Mouse (Mus musculus) neural tube, embryonic 10.5 days (tissue): ENCODE results near the gene Pakap.
A peak's percentile ranks its signal among the peaks of the same experiment; 100 is the strongest.

ENCODE experiments used
- DNase-seq: peaks from one replicate; pipeline ENCODE4 v3.0.0-alpha.2; 2017; ENCODE audit warnings: low spot score; ENCODE audit errors: extremely low spot score

Pakap gene

DNA sequence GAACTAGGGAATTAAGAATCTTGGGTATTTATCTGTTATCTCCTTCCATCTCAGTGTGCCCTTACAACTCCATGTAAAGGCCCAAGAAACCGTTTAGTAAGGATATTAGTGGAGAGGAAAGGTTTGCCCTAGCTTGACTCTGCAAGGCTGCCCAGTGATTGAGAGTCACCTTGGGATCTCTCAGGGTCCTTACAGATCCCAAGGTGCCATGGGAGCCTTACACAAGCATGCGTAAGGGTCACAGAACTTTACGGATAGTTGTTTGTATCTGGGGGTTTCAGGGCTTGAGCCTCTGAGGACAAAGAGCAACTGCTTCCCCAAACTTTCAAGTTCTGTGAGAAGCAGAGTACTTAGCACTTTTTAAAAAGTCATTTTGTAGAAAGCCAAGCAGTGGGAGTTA is 6.2 kb downstream of the Pakap start:
- no peak for DNase-seq

DNA sequence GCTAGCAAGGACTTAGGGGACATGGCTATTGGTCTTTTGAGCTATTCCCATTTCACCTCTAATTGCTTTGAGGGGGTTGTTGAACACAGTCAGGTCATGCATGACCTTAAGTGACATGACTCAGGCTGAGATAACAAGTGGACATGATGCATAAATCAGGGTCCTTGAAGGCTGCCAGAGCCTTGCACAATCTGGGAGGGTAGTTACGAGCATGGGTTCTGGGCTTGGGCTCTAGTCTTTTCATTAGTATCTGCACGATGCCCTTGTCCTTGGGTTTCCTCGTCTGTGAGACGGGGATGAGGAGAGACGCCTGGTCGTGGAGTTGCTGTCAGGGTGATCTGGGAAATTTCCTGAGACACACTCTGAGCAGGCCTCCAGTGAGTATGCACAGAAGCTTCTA is 6.7 kb downstream of the Pakap start:
- DNase-seq, result no peak

- DNase-seq, result no peak
Measured at GRCm38 (mm10) chr4:57575686-57576085, 7.7 kb downstream of the Pakap start.

DNA sequence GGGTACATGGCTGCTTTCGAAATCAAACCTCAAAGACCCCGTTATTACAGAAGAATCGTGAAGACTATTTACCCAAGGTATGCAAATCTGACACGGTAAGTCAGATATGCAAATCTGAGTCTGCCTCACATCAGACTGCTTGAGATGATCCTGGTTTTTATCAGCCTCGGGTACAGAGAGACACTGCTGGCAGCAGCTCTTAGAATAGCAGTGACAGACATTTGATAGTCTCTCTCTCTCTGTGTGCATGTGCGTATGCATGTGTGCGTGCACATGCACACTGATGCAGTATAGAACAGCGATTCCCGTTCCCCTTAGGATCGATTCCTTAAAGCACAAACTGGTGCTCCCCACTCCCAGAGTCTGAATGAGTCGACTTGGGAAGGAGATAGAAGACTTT is 8.1 kb downstream of the Pakap start:
- DNase-seq, result no peak

- DNase-seq, result no peak
Measured at GRCm38 (mm10) chr4:57579683-57580082, 11.7 kb downstream of the Pakap start.

- DNase-seq, result no peak
Measured at GRCm38 (mm10) chr4:57585281-57585800, 17.4 kb downstream of the Pakap start.

- DNase-seq, result no peak
Measured at GRCm38 (mm10) chr4:57586933-57587658, 19.1 kb downstream of the Pakap start.

DNA sequence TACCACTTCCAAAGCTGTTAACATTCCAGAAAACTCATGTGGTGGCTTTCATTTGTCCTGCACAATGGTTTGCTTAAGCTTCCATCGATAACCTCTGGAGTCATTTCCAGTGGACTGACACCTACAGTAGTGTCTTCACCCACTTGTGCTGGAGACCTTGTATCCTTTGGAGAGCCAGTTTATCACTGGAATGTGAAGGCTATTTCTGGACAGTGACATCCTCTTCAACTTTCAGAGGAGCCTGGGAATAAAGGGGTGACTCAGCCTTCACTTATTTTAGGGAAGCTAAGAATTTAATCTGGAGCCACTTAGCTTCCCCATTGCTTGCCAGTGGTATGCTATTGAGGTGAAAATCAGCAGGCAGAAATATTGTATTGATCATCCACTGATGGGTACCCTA is 20.4 kb downstream of the Pakap start:
- no peak for DNase-seq

DNA sequence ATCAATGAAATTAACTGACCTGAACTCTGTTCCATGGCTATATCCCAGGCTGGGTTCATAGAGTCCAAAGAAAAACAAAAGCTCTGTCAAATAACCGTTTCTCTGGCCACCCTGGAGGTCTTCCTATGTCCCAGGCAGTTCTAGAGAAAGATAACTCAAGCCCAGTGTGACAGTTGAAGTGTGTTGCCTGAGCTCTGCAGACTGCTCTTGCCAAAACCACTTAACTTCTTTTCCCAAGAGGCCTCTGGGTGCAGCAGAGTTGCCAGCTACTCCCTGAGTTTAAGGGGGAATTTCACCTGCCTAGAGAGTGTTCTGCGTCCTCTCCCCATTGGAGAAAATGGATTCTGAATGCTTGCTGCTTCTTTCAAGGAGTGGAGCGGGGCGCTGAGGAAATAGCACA is 24.8 kb downstream of the Pakap start:
- DNase-seq, result no peak

GRCm38 (mm10) chr4:57599946-57600345 is 32.0 kb downstream of the Pakap start:
- DNase-seq, result no peak

- no peak for DNase-seq
Measured at GRCm38 (mm10) chr4:57600685-57601457, 32.9 kb downstream of the Pakap start.

GRCm38 (mm10) chr4:57601458-57601835 is 33.5 kb downstream of the Pakap start:
- no peak for DNase-seq

DNA sequence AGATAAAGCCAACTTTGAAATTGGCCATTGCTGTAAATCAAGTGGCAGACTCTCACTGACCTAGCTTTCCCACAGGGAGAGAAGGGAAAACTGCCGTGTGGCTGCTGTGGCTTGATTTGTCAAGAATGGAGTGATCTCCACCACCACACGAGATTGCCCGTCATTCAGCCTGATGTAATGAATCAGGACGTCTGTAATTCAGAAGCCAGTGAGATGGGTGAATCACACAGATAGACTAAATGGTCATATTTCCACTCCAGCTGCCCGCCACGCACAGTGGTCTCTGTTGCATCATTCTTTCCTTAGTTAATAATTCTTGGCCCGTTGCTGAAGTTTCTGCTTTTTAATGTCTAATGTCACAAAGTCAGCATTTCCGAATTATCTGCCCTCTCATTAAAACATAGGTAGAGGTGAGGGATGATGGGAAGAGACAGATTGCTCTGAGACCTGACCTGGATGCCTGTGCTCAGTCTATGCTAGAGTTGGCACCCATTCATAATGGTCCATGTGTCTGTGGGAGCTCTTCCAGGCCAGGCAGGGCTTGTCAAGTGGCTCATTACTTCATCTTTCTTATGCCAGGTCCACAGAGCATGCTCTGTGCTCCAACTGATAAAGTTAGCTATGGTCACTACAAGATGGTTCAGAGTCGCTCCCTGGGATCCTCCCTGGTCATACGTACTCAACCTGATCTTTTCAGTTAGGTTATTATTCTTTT is 34.1 kb downstream of the Pakap start:
- no peak for DNase-seq

GRCm38 (mm10) chr4:57606258-57606657 is 38.3 kb downstream of the Pakap start:
- no peak for DNase-seq

DNA sequence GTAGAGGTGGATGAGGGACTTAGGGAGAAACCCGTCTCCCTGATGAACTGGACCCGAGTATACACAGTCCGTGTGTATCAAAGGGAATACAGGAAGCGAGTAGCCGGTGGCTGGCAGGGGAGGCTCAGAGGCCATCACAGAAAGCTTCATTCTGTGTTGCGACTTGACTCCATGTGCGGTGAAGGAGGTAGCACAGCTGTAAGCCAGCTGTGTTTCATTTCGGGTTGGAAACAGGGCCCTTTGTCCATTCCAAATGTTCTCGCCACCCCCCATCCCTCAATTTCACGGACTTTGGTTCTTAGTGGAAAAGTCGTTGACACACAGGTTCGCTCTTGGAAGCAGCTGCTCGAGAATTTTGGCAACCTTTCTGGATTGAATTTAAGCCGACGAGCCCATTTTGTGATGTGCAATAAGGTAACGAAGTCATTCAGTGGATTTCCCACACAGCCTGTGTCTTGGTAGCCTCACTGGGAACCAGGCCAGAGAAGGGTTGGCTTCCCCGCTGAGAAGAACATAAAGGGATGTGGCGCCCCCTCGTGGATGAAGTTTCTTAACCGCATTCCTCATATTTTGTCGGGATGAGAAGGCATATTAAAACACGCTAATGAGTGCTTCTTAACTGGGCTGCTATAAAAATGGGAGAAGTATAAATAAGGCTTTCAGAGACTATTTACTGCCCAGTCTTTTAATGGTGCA is 39.4 kb downstream of the Pakap start:
- DNase-seq, result peak; percentile 90

DNA sequence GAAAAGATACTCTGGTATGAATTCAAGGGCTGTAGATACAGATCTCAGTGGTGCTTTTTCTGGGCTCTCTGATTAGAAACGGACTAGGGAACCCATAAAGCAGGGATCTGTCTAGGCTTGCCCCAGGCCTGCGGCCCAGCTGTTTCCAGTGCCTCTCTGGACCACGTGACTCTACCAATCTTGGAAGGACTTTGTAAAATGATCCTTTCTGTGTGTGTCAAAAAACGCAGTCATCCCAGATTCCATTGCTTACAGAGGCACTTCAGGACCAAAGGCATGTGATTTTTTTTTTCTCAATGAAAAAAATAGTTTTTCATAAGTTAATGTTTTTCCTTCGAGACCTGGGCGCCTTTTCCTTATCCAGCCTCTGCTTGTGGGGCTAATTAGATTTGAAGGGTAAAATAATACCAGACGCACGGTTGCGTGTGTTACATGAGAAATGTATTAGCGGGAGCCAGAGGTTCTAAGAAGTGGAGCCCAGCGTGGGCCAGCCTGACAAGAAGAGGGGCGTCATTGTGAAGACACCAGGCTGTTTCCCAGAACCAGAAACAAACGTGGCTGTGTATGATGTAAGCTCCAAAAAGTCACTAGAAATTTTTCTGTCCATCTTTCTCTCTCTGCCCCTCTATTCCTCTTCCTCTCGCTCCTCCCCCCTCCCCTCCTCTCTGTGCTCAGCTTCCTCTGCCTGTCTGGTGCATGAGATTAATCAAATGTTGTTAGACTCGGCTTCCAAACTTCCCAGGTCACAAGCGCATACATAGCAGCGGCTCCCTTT is 43.5 kb downstream of the Pakap start:
- DNase-seq, result peak; percentile 31

- no peak for DNase-seq
Measured at GRCm38 (mm10) chr4:57612716-57613115, 44.7 kb downstream of the Pakap start.

DNA sequence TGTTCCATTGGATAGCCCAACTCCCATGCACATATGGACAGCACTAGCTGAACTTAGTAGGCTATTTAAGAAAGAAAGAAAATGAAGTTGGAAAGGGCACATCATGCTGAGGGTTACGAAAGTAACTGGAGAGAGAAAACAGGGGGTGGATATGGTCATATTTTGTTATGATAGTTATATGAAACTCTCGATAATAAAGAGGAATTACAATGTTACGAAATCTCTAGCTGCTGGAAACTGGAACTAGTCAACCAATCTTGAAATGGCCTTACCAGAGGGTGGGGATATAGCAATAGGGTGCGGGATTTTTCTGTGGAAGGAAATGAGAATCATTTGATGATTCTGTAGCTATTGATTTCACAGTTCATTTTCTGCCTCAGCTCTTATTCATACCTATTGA is 46.7 kb downstream of the Pakap start:
- no peak for DNase-seq

DNA sequence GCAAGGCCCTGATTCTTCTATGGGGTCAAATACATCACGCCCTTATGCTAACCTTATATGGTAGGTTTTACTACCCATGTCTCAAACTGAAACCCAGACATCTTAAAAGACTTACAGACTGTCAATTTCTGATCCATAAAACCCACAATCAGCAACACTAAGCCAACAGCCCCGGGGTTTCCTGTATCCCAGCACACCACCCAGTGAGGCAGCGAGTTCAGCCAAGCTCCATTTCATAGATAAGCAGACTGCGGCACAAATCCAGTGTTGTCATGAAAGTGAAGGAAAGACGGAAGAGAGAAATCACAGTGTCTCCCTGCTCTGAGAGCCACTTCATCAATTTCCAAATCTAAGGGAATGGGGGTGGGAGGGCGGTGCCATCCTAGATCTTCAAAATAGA is 50.8 kb downstream of the Pakap start:
- no peak for DNase-seq

GRCm38 (mm10) chr4:57622816-57623215 is 54.8 kb downstream of the Pakap start:
- DNase-seq, result no peak

GRCm38 (mm10) chr4:57624819-57625218 is 56.8 kb downstream of the Pakap start:
- no peak for DNase-seq
